33 mouse cellular contexts compared by ENCODE assay signal in the genomic region with DNA sequence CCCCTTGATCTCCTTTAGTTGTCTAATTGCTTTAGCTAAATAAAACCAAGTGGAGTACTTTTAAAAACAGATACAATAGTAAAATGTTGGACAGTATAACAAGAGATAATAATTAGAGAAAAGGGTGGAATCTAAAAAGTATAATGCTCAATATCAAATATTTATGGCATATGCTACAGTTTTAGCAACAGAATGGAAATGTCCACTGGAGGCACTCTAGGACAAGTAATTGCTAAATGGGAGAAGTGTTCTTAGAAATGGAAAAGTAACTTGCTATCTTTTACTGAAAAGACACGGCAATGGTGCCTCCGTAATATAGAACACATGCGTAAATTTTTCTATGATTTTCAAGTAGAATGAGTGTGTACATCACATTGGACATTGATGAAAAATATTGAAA. TPM values are rescaled to one million over a fixed set of nuclear protein-coding genes. Genes with fewer than 3 reads are reported as not detected.
DNase-seq lines count a peak whose midpoint lies in the region; ATAC-seq and TF ChIP-seq lines count a peak whose summit lies in the region.
"Had no signal": no experiment of that assay in that cellular context is flagged by ENCODE, and none has a peak within 500 bp of the region (broad histone marks: within the 10 kb centered on the region; RNA-seq: fewer than 3 reads in every experiment).

No protein-coding gene starts in this region.

- H3K4me1 ChIP-seq in midbrain, postnatal 0 days (ENCODE audit: insufficient read depth, low read length) = no peaks in the 10 kb centered on the region
- no peaks in the 10 kb centered on the region for H3K4me1 ChIP-seq in midbrain, embryonic 13.5 days (replicated peaks)
- H3K4me1 ChIP-seq: embryonic facial prominence, embryonic 12.5 days; embryonic facial prominence, embryonic 15.5 days; heart, embryonic 15.5 days; hindbrain, embryonic 15.5 days had no signal

- H3K27ac ChIP-seq in left cerebral cortex, adult 2 months = no peak overlapping the region
- H3K27ac ChIP-seq in midbrain, postnatal 0 days (ENCODE audit: low read depth, low read length) = no peak overlapping the region
- no peak overlapping the region for H3K27ac ChIP-seq in midbrain, embryonic 13.5 days
- H3K27ac ChIP-seq: embryonic facial prominence, embryonic 12.5 days; embryonic facial prominence, embryonic 15.5 days; gastrocnemius, adult 2 months; heart, embryonic 15.5 days; hindbrain, embryonic 15.5 days had no signal

- no peak for ATAC-seq in midbrain, postnatal 0 days (ENCODE audit: low FRiP score)
- no peak for ATAC-seq in midbrain, embryonic 13.5 days
- ATAC-seq: forebrain, embryonic 14.5 days; forebrain, postnatal 0 days; Patski had no signal

- TF ChIP-seq CTCF in left cerebral cortex, adult 2 months (IDR thresholded peaks at IDR 0.05) = peak; percentile 41
- peak; percentile 54 for TF ChIP-seq CTCF in midbrain, postnatal 0 days (IDR thresholded peaks at IDR 0.05)

- no peaks in the 10 kb centered on the region for H3K27me3 ChIP-seq in midbrain, postnatal 0 days (ENCODE audit: insufficient read depth, low read length)
- H3K27me3 ChIP-seq in midbrain, embryonic 13.5 days = no peaks in the 10 kb centered on the region
- H3K27me3 ChIP-seq: embryonic facial prominence, embryonic 12.5 days; embryonic facial prominence, embryonic 15.5 days; heart, embryonic 15.5 days; hindbrain, embryonic 15.5 days; Patski had no signal

- H3K36me3 ChIP-seq in midbrain, postnatal 0 days (ENCODE audit: insufficient read depth, low read length) = no peaks in the 10 kb centered on the region
- no peaks in the 10 kb centered on the region for H3K36me3 ChIP-seq in midbrain, embryonic 13.5 days
- H3K36me3 ChIP-seq: embryonic facial prominence, embryonic 12.5 days; embryonic facial prominence, embryonic 15.5 days; G1E; heart, embryonic 15.5 days; hindbrain, embryonic 15.5 days had no signal

- H3K9ac ChIP-seq in midbrain, postnatal 0 days (replicated peaks; ENCODE audit: low read length, poor library complexity, severe bottlenecking) = no peak overlapping the region
- H3K9ac ChIP-seq in midbrain, embryonic 13.5 days (replicated peaks) = no peak overlapping the region
- H3K9ac ChIP-seq: embryonic facial prominence, embryonic 12.5 days; embryonic facial prominence, embryonic 15.5 days; forebrain, postnatal 0 days; heart, embryonic 15.5 days; hindbrain, embryonic 15.5 days had no signal

- no peak for DNase-seq in left cerebral cortex, adult 2 months (ENCODE audit: extremely low spot score in 1 of 2, low spot score in 2 of 2)
- no peak for DNase-seq in left cerebral cortex, adult 8-10 months (ENCODE audit: low spot score in 2 of 2)
- DNase-seq in midbrain, postnatal 0 days (ENCODE audit: low spot score) = no peak
- peak; percentile 5 for DNase-seq in brain, adult 2 months (ENCODE audit: low read depth, low spot score)
- no peak for DNase-seq in heart, postnatal 14 days
- DNase-seq: adrenal gland, postnatal 10 days; adrenal gland, postnatal 36 days; cerebellum, adult 11 months; cerebellum, adult 2 months; cerebellum, adult 9-11 months; cerebellum, postnatal 25 days; forebrain, postnatal 0 days; gastrocnemius, adult 2 months; gastrocnemius, postnatal 14 days; heart, adult 11 months; heart, postnatal 10 days; heart, postnatal 4 days had no signal

- intact Hi-C loops in left cerebral cortex, adult 2 months (cut with DNase I) = no loop called here
- intact Hi-C loops in heart, postnatal 14 days (cut with DNase I) = no loop called here

- H3K4me2 ChIP-seq in midbrain, postnatal 0 days (ENCODE audit: low read depth, low read length, poor library complexity, severe bottlenecking) = no peak overlapping the region
- H3K4me2 ChIP-seq in midbrain, embryonic 13.5 days (replicated peaks) = no peak overlapping the region
- H3K4me2 ChIP-seq: embryonic facial prominence, embryonic 12.5 days; embryonic facial prominence, embryonic 15.5 days; heart, embryonic 11.5 days; heart, embryonic 15.5 days; hindbrain, embryonic 15.5 days had no signal

- H3K4me3 ChIP-seq in left cerebral cortex, adult 2 months = no peak overlapping the region
- H3K4me3 ChIP-seq in midbrain, postnatal 0 days (ENCODE audit: low read depth, low read length) = no peak overlapping the region
- no peak overlapping the region for H3K4me3 ChIP-seq in midbrain, embryonic 13.5 days (replicated peaks)
- H3K4me3 ChIP-seq: embryonic facial prominence, embryonic 12.5 days; embryonic facial prominence, embryonic 15.5 days; gastrocnemius, adult 2 months; heart, embryonic 15.5 days; hindbrain, embryonic 15.5 days had no signal

- WGBS in midbrain, postnatal 0 days = 95% methylated on average over 3 of the region's 3 CpGs
- WGBS in midbrain, embryonic 13.5 days = 95% methylated on average over 3 of the region's 3 CpGs

- H3K9me3 ChIP-seq in midbrain, postnatal 0 days (ENCODE audit: low read length) = no peaks in the 10 kb centered on the region
- H3K9me3 ChIP-seq in midbrain, embryonic 13.5 days = no peaks in the 10 kb centered on the region
- H3K9me3 ChIP-seq: embryonic facial prominence, embryonic 12.5 days; embryonic facial prominence, embryonic 15.5 days; heart, embryonic 15.5 days; hindbrain, embryonic 15.5 days had no signal

RNA-seq across cellular contexts. Expression of a gene that starts 6.2 kb away (rescaled TPM):
- total RNA-seq in left cerebral cortex, adult 2 months (2021) = not detected
- total RNA-seq in left cerebral cortex, adult 8-10 months (2022) = not detected
- total RNA-seq in midbrain, postnatal 0 days (2014; rRNA removed) = not detected in 2 replicates
- polyA plus RNA-seq in midbrain, postnatal 0 days (2015; fragmentation: Nextera tagmentation; extraction: Ambion mirVana) = not detected in 2 replicates
- not detected in 2 replicates for polyA plus RNA-seq in midbrain, embryonic 13.5 days (2015; fragmentation: Nextera tagmentation; extraction: Ambion mirVana)
- total RNA-seq in heart, postnatal 14 days (2021) = not detected
- total RNA-seq: adrenal gland, adult 18-20 months; adrenal gland, postnatal 10 days; adrenal gland, postnatal 36 days; common myeloid progenitor, adult 5-6 weeks; forebrain, postnatal 0 days; gastrocnemius, adult 2 months; gastrocnemius, postnatal 14 days; gastrocnemius, postnatal 4 days; heart, adult 8-10 months; heart, postnatal 10 days; heart, postnatal 4 days had no signal
- polyA plus RNA-seq: cerebellum, adult 2 months; embryonic facial prominence, embryonic 12.5 days; embryonic facial prominence, embryonic 15.5 days; forebrain, embryonic 11.5 days; forebrain, embryonic 14.5 days; forebrain, postnatal 0 days; frontal cortex, adult 2 months; G1E; heart, embryonic 11.5 days; heart, embryonic 15.5 days; hindbrain, embryonic 11.5 days; hindbrain, embryonic 15.5 days; Patski had no signal

RNA-seq across cellular contexts. Expression of a gene that starts 12.3 kb away (rescaled TPM):
- total RNA-seq in left cerebral cortex, adult 2 months (2021) = not detected
- not detected for total RNA-seq in left cerebral cortex, adult 8-10 months (2022)
- not detected in 2 replicates for total RNA-seq in midbrain, postnatal 0 days (2014; rRNA removed)
- polyA plus RNA-seq in midbrain, postnatal 0 days (2015; fragmentation: Nextera tagmentation; extraction: Ambion mirVana) = not detected in 2 replicates
- not detected in 2 replicates for polyA plus RNA-seq in midbrain, embryonic 13.5 days (2015; fragmentation: Nextera tagmentation; extraction: Ambion mirVana)
- total RNA-seq in heart, postnatal 14 days (2021) = not detected
- total RNA-seq: adrenal gland, adult 18-20 months; adrenal gland, postnatal 10 days; adrenal gland, postnatal 36 days; common myeloid progenitor, adult 5-6 weeks; forebrain, postnatal 0 days; G1E; gastrocnemius, adult 2 months; gastrocnemius, postnatal 14 days; gastrocnemius, postnatal 4 days; heart, adult 8-10 months; heart, postnatal 10 days; heart, postnatal 4 days had no signal
- polyA plus RNA-seq: cerebellum, adult 2 months; embryonic facial prominence, embryonic 12.5 days; embryonic facial prominence, embryonic 15.5 days; forebrain, embryonic 11.5 days; forebrain, embryonic 14.5 days; forebrain, postnatal 0 days; frontal cortex, adult 2 months; G1E; heart, embryonic 11.5 days; heart, embryonic 15.5 days; hindbrain, embryonic 11.5 days; hindbrain, embryonic 15.5 days; Patski had no signal

RNA-seq across cellular contexts. Expression of a gene that starts 41.8 kb away (rescaled TPM):
- not detected for total RNA-seq in left cerebral cortex, adult 2 months (2021)
- total RNA-seq in left cerebral cortex, adult 8-10 months (2022) = not detected
- total RNA-seq in midbrain, postnatal 0 days (2014; rRNA removed) = not detected in 2 replicates
- not detected in 2 replicates for polyA plus RNA-seq in midbrain, postnatal 0 days (2015; fragmentation: Nextera tagmentation; extraction: Ambion mirVana)
- 0.03 and 0.13 TPM in 2 replicates for polyA plus RNA-seq in midbrain, embryonic 13.5 days (2015; fragmentation: Nextera tagmentation; extraction: Ambion mirVana)
- not detected for total RNA-seq in heart, postnatal 14 days (2021)
- total RNA-seq: adrenal gland, adult 18-20 months; adrenal gland, postnatal 10 days; adrenal gland, postnatal 36 days; common myeloid progenitor, adult 5-6 weeks; forebrain, postnatal 0 days; gastrocnemius, adult 2 months; gastrocnemius, postnatal 14 days; gastrocnemius, postnatal 4 days; heart, adult 8-10 months; heart, postnatal 10 days; heart, postnatal 4 days had no signal
- polyA plus RNA-seq: cerebellum, adult 2 months; embryonic facial prominence, embryonic 12.5 days; embryonic facial prominence, embryonic 15.5 days; forebrain, embryonic 11.5 days; forebrain, embryonic 14.5 days; forebrain, postnatal 0 days; frontal cortex, adult 2 months; G1E; heart, embryonic 11.5 days; heart, embryonic 15.5 days; hindbrain, embryonic 11.5 days; hindbrain, embryonic 15.5 days had no signal

RNA-seq across cellular contexts. Expression of a gene that starts 42.7 kb away (rescaled TPM):
- total RNA-seq in left cerebral cortex, adult 2 months (2021) = not detected
- not detected for total RNA-seq in left cerebral cortex, adult 8-10 months (2022)
- total RNA-seq in midbrain, postnatal 0 days (2014; rRNA removed) = not detected in 2 replicates
- polyA plus RNA-seq in midbrain, postnatal 0 days (2015; fragmentation: Nextera tagmentation; extraction: Ambion mirVana) = not detected in 2 replicates
- not detected in 2 replicates for polyA plus RNA-seq in midbrain, embryonic 13.5 days (2015; fragmentation: Nextera tagmentation; extraction: Ambion mirVana)
- total RNA-seq in heart, postnatal 14 days (2021) = not detected
- total RNA-seq: adrenal gland, adult 18-20 months; adrenal gland, postnatal 10 days; adrenal gland, postnatal 36 days; common myeloid progenitor, adult 5-6 weeks; forebrain, postnatal 0 days; gastrocnemius, adult 2 months; gastrocnemius, postnatal 14 days; gastrocnemius, postnatal 4 days; heart, adult 8-10 months; heart, postnatal 10 days; heart, postnatal 4 days had no signal
- polyA plus RNA-seq: cerebellum, adult 2 months; embryonic facial prominence, embryonic 12.5 days; embryonic facial prominence, embryonic 15.5 days; forebrain, embryonic 11.5 days; forebrain, embryonic 14.5 days; forebrain, postnatal 0 days; frontal cortex, adult 2 months; G1E; heart, embryonic 11.5 days; heart, embryonic 15.5 days; hindbrain, embryonic 11.5 days; hindbrain, embryonic 15.5 days; Patski had no signal

RNA-seq across cellular contexts. Expression of a gene that starts 48.4 kb away (rescaled TPM):
- not detected for total RNA-seq in left cerebral cortex, adult 2 months (2021)
- not detected for total RNA-seq in left cerebral cortex, adult 8-10 months (2022)
- 0.05 TPM in 1 of 2 replicates, not detected in the other for total RNA-seq in midbrain, postnatal 0 days (2014; rRNA removed)
- polyA plus RNA-seq in midbrain, postnatal 0 days (2015; fragmentation: Nextera tagmentation; extraction: Ambion mirVana) = not detected in 2 replicates
- not detected in 2 replicates for polyA plus RNA-seq in midbrain, embryonic 13.5 days (2015; fragmentation: Nextera tagmentation; extraction: Ambion mirVana)
- not detected for total RNA-seq in heart, postnatal 14 days (2021)
- total RNA-seq: adrenal gland, adult 18-20 months; adrenal gland, postnatal 10 days; adrenal gland, postnatal 36 days; common myeloid progenitor, adult 5-6 weeks; forebrain, postnatal 0 days; G1E; gastrocnemius, adult 2 months; gastrocnemius, postnatal 14 days; gastrocnemius, postnatal 4 days; heart, adult 8-10 months; heart, postnatal 10 days; heart, postnatal 4 days had no signal
- polyA plus RNA-seq: cerebellum, adult 2 months; embryonic facial prominence, embryonic 12.5 days; embryonic facial prominence, embryonic 15.5 days; forebrain, embryonic 11.5 days; forebrain, embryonic 14.5 days; forebrain, postnatal 0 days; frontal cortex, adult 2 months; G1E; heart, embryonic 11.5 days; heart, embryonic 15.5 days; hindbrain, embryonic 11.5 days; Patski had no signal
